Mouse (Mus musculus): ENCODE measurements around the gene Ccdc169. TPM values are rescaled to one million over a fixed set of nuclear protein-coding genes. Genes with fewer than 3 reads are reported as not detected.

Ccdc169 gene
- total RNA-seq, 2 experiments from 2014 or later = 0.32 to 0.36 TPM

DNA sequence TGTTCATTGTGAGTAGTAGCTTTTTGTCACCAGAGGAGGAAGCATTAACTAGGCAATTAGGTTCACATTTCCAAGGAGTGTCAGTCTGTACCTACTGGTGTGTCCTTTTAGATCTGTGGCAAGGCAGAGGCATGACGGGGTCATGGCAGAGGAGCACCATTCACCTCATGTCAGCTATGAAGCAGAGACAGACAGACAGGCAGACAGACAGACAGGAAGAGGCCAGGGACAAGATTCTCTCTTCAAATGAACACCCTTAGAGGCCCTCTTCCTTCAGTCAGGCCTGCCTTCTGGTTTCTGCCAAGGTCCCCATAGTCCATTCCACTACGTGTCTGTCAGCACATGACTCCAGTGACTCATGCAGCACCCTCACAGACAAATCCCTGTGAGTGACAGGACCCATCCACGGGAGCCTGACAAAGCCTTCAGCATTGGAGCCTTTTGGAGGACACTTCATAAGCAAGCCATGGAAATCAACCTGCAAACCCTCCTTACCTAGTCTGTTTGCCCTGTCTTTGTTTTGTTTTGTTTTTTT lies 14.7 kb upstream of the Ccdc169 start:
- DNase-seq (ENCODE audit: low spot score in 2 of 2) = no peak

DNA sequence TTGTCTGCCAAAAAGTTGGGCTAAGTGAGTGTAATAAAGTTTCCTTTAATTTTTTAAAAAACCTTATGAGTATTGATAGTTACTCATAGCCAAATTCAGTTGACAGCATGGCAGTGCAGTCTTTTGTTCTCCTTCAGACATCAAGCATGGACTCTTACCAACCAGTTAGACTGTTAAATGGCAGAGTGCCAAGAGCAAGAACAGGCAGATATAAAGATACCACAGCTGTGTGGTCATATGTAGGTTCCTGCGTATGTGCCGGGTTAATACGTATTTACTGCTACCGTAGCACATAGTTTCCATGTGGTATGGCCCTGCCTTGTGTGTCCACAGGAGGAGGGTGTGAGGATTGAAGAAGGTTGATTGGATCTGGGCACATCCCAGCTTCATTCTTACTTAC lies 14.1 kb upstream of the Ccdc169 start:
- DNase-seq (ENCODE audit: low spot score in 2 of 2) = no peak

DNA sequence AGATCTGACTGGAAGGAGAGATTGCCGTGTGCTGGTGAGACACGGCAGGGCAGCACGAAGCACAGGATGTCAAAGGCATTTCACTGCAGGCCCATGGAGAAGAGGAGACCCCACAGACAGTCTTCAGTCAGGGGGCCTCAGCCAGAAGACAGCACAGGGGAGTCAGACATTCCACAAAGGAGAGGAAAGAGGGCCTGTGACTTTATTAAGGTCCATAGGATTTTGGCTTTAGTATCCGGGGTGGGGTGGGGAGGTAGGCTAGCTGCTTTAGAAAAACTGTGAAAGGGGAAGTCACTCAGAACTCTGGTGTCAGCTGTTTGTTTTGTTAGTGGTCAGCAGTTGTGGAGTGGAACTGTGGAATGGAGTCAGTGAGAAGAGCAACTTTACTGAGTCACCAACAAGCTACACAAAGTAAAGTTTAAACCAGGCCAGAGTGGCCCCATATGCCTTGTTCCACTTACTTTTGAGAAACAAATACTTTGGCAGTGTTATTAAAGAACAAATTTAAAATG lies 7.9 kb upstream of the Ccdc169 start:
- DNase-seq (ENCODE audit: low spot score in 2 of 2) = no peak

DNA sequence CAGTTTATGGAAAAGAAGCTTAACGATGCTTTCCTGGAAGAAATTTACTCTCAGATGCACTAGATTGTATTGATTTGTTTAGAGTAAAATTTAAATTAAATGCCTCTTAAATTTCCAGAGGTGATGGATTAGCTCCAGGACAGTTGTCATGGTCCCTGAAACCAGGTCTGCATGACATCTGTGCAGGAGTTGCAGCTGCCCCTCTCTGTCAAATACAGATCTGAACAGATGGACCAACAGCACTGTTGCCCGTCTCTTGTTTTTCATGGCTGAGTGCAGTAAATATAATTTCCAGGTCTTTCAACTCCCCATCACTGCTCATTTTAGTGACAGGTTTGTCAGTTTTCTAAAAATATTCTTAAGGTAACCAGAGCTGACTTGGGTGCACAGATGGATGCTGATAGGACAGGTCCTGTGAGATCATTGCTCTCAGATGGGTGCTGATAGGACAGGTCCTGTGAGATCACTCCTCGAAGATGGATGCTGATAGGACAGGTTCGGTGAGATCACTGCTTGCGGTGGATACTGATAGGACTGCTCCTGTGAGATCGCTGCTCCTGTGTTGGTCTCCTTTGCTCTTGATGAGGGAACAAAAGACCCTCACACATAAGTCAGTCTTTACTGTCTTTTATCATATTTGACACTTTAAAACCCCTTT lies 5.4 kb upstream of the Ccdc169 start:
- no peak for DNase-seq (ENCODE audit: low spot score in 2 of 2)

DNA sequence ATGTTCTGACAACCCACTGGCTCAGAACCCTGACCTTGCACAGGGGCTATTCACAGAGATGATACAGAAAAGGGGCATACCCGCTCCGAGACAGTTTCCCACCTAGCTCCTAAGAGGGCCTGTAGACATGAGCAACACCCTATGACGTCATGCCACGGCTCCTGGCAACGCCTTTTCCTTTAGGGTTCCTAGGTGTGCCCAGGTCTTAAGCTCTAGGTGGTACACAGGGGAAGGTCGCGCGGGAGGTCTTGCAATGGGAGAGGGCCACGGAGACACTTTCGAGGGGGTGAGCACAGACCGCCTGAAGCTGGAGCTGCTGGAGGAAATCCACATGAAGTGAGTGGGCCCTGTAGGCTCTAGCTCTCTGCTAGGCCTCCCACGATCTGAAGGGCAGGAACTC lies 2.7 kb downstream of the Ccdc169 start:
- no peak for DNase-seq (ENCODE audit: low spot score in 2 of 2)

DNA sequence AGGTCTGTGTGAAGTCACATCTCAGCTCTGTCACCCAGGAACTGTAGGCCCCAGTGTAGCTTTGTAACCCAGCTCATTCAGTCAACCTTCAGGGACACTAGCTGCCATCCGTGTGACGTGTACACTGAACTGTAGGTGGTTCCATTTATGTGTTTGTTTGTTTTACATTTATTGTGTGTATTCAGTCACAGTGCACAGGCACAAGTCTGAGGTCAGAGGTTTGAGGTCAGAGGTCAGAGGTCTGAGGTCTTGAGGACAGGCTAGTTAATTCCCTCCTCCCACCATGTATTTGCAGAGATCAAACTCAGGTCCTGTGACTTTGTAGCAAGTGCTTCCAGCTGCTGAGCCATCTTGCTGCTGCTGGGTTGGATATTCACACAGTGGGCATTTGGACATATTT lies 4.3 kb downstream of the Ccdc169 start:
- no peak for DNase-seq (ENCODE audit: low spot score in 2 of 2)

DNA sequence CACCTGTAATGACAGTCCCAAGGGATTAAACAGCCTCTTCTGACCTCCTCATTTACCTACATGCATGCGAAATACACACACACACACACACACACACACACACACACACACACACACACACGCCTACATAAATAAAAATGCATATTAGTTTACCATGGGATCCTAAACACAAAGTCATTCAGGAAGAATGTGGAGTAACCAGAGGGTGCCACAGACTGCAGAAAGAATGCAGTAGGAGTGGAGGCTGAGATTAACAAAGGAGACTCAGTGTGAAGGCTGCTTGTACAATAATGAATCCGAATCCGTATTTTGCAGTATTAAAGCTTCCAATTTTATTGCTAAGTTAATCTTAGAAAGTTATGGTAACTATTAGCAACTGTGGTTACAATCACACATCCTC lies 7.8 kb downstream of the Ccdc169 start:
- DNase-seq (ENCODE audit: low spot score in 2 of 2) = no peak

DNA sequence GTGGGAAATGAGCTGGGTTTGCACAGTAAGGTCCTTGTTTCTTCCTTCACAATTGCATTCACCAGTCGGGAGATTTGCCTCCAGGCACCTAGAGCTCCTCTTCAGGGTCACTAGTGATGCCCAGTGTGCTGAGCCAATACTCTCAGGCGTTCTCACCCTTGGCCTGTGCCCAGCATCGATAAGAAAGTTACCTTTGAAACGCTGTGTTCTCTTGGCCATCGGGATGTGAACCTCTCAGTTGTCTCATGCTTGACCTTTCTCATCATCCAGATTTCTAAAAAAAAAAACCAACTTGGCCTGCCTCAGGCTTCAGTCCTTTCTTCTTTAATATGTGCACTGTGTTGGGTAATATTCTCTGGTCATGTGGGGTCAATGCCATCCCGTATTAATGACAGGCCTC lies 9.3 kb downstream of the Ccdc169 start:
- DNase-seq (ENCODE audit: low spot score in 2 of 2) = no peak

DNA sequence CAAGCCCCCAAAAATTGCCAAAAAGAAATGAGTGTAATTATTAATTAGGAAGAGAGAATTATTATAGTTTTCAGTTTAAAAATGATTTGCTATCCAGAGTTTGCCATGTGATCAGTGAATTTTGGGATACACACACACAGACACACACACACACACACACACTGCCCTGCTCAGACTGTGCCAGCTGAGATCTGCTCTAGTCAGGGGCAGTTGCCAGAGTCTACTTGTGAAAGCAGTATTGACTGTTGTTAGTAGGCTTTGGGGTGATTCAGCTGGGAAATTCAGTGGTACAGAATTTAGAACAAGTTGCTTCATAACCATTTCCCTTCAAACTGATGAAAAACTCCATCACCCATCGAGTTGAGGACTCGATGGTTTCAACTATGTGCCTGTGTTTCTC lies 10.0 kb downstream of the Ccdc169 start:
- DNase-seq (ENCODE audit: low spot score in 2 of 2) = peak; percentile 20 to 31

DNA sequence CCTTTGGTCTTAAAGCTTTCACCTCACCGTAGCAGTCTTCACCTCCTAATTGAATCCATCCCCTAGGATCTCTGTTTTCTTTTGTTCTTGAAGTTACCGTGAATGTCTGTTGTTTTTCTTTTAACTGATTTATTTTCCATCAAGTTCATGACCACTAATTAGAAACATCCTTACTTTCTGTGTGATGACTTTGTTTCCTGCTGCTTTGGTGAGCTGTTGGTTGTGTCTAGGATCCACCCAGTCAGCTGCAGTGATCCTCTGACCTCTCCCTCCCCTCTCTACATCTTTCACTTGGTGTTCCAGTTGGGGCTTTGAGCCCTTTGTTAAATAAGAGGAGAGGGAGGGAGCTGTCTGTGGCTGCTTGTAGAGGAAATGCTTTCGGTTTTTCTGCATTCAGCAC lies 11.0 kb downstream of the Ccdc169 start:
- DNase-seq (ENCODE audit: low spot score in 2 of 2) = no peak

DNA sequence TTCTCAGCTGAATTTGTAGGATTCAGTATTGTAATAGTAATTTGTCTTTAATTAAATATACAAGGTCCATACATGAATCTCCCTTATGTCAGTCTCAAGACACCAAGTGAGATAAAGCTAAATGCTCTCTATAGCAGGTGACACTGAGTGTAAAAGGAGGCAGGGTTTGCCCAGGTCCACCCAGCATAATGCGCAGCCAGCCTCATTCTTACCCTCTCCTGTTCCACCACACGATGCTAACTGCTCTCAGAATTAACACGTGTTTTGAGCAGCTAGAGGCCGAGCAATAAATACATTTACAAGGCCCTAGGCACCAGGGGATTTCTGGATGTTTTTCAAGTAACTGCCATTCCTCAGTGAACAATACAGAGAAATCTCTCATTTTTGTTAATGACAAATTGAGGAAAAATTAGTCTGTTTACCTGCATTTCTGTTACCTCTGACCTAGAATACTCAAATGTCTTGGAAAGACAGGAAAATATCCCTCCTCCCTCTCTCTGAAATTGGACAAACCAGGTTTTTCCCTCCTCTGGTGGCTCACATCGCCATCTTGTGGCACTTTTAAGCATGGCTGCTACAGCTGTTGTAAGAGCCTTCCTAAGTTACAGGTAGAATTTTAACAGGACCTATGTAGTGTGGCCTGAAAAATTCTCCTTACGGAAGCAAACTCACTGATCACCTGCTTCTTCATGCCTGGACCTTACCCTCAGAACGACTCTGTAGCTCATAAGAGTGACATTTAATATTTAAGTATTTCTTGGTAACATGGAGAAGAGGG lies 14.7 kb downstream of the Ccdc169 start:
- DNase-seq (ENCODE audit: low spot score in 2 of 2) = peak; percentile 74 to 80

DNA sequence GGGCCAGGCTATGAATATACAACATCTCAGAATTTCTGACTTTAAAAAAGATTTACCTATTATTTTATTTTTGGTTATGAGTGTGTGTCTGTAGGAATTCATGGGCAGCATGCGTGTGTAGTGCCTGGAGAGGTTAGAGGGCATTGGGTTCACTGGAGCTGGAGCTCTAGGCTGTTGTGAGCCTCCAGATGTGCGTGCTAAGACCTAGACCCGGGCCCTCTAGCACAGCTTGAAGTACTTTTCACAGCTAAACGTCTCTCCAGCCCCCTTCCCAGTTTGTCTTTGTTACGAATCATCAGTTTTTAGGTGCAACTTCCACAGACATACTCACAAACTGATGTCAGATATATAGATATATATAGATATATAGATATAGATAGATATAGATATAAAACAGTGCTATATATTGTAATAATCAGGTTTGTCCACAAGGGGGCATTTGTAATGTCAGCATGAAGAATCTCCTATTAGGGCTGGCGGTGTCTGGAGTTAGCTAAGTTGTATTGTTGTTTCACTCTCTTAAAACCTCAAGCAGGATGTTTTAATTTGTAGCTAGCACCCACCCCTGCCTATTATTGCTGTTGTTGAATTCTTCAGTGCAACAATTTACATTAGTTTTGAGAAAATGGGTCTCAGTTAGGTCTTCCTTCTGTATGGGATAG lies 15.7 kb downstream of the Ccdc169 start:
- no peak for DNase-seq (ENCODE audit: low spot score in 2 of 2)

DNA sequence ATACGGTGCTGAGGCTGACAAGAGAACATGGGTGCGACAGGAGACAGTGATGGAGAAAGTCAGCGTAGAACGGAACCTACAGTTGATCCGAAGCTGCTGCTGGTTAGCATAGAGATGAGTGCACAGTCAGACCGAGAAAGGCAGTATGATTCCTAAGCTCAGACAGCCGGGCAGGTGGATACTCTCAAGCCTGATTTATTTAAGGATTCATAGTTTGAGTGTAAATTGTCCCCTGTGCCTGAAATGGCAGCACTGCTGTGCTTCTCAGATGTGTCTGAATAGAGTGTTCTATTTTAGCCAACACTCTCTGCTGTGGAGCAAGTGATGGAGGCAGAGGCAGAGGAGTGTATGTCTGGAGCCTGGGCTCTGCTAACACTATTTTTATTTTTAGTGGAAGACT lies 17.0 kb downstream of the Ccdc169 start:
- no peak for DNase-seq (ENCODE audit: low spot score in 2 of 2)

DNA sequence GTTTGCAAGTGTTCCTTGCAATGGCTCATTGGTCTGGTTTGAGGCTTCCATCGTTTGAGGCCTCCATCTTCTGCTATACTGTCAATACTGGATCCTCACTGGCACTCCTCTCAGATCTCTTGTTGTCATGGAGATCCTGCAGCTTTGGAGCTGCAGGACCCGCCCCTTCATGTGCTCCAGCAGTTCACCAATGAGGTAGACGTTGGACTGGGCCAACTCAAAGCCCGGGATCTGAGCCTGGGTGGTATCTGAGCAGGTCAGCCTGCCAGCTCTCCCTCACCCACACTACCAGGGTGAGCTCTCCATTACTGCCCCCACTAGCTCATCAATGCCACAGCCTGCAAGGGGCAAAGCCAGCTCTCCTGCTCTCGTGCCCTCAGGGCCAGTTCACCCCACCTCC lies 20.3 kb downstream of the Ccdc169 start:
- DNase-seq (ENCODE audit: low spot score in 2 of 2) = no peak

DNA sequence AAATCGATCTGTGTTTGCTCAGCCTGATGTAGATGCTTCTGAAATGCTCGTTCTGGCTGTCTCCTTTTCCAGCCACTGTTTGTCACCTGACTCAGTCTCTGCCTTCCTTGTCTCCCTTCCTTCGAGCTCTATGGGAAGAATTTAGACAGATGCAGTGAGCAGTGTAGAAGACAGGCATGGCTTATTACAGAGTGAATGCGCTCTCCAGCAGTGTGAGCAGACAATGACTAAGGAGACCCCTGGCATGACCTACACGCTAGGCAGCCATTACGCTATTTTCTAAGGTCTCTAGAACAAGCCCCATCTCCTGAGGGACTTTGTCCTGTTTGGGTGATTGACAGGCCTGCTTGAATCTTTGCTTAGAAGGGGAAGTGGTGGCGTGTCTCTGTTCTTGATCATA lies 24.0 kb downstream of the Ccdc169 start:
- DNase-seq (ENCODE audit: low spot score in 2 of 2) = no peak

DNA sequence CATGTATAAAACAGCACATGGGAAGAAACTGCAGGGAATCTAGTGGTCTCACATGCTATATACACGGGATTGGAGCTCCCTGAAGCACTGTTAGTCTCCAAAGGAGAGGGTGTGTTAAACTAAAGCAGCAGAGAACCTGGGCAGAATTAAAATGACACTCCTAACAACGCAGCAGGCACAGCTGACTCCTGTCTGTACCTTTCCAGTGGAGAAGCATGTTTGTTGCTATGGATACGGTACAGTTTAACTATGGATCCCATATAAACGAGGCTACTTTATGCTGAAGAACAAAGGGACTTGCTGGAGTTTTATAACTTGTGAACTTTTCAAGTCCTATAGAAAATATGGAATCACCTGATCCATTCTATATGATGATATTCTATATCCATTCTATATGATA lies 26.4 kb downstream of the Ccdc169 start:
- DNase-seq (ENCODE audit: low spot score in 2 of 2) = no peak

DNA sequence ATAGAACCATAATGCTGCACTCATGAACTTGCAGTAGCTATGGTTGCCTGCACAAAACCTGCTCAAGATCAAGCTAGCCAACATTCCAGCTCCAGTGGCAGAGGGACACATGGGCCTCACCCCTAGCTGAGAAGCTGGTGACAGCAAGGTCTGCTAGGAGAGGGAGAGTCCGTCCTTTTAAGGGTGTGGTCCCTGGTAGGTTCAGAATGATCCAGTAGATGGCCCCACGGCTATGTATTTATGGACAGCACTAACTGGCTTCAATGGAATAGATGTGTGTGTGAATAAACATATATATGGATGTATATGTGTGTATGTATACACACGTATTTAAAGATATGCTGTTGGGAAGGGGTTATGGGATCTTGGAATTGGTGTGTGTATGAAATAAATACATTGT lies 35.3 kb downstream of the Ccdc169 start:
- no peak for DNase-seq (ENCODE audit: low spot score in 2 of 2)

DNA sequence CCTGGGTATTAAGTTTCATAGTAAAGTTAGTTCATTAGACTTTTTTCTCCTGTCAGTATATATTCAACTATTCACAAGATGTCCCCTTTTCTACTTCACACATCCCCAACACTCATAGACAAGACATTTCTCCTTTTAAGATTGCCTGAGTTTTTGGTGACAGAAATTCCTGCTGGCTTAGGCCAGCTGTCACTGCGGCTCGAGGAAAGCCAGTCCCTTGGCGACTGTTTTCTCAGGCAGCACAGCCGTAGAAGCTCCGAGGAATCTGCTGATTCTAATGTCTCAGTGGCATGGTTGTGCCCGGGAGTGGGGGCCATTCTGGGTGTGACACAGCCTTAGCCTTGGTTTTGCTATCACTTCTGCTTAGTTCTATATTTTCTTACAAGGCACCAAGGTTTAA lies 40.1 kb downstream of the Ccdc169 start:
- no peak for DNase-seq (ENCODE audit: low spot score in 2 of 2)

DNA sequence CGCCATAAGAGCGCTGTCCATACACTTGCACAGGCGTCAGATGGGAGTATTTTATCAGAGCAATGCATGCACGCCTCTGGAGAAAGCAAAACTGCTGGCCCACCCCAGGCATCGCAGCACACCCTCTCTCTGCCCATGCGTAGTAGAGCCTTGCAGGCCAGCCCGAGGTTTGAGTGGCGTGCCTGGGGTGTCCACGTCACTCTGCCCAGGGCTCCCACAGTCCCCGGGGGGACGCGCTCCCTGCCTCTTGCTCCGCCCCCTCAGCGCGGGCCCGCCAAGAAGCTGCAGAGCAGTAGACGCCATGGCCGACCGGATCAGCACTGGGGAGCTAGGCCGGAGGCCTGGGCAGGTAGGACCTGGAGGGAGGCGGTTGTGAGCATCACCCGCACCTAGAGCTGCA lies 44.6 kb downstream of the Ccdc169 start, which contains the start of gene Sohlh2:
Gene Sohlh2 (plus strand): TSS at position 263 of the 400 bp plus-strand sequence.
- no peak for DNase-seq (ENCODE audit: low spot score in 2 of 2)

DNA sequence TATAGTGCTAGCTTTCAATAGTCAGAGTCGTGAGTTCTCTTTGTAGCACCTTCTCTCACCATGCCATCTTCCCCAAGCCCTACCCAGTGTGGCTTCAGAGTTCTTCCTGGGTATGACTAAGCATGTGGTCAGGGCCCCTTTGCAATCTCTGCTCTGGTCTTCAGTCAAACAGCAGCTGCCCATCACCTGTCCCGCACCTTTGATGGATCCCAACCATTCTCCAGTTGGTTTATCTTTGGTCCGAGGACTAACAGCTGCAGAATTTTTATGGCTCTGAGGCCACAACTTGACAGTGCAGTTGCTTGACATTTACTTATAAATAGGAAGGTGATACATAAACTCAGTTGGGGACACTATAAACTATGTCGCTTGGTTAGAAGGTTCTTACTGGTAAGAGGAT lies 54.5 kb downstream of the Ccdc169 start:
- DNase-seq (ENCODE audit: low spot score in 2 of 2) = no peak

DNA sequence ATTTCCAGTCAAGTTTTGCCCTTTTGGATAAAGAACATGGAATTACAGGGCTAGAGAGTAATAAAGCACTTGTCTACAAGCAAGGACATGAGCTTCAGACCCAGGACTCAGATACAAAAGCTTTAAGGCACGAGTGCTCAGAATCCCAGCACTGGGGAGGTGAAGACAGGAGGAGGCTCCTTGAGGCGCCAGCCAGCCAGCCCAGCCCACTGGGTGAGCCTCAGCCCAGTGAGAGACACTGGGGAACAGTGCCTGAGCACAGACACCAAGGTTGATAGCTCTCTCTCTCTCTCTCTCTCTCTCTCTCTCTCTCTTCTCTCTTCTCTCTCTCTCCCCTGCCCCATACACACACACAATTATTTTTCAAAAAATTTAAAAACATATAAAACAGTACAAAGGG lies 56.2 kb downstream of the Ccdc169 start:
- no peak for DNase-seq (ENCODE audit: low spot score in 2 of 2)

DNA sequence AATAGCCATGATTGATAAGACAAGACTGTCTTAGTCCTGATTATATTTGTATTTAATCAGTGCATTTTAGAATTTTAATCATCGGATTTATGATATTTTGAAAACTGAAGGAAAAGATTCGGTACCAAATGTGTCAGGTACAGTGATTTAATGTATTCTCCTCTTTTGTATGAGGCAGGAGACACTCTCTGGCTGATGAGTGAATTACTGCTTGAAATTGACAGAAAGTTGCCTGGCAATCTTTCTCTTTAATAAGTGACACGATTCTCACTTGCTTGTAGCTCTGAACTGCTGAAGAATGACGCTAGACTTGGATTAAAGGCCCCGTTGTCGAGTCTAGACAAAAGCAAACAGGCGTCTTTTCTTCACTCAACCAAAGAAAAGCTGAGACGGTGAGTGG lies 57.7 kb downstream of the Ccdc169 start:
- DNase-seq (ENCODE audit: low spot score in 2 of 2) = no peak

Measured in layer of hippocampus, postnatal 10 days (tissue).